Mouse (Mus musculus): ENCODE results near the gene Poc1a.

Poc1a gene

GRCm38 (mm10) chr9:106339730-106340129, 58.9 kb downstream of the Poc1a start:
- DNase-seq: no peak

- DNase-seq: no peak
These were observed 59.8 kb downstream of the Poc1a start for GRCm38 (mm10) chr9:106340501-106341312.

- no peak for DNase-seq
These were observed 60.4 kb downstream of the Poc1a start for GRCm38 (mm10) chr9:106341313-106341686.

- no peak for DNase-seq
These were observed 61.7 kb downstream of the Poc1a start for GRCm38 (mm10) chr9:106342573-106342972.

GRCm38 (mm10) chr9:106345167-106345566, 64.3 kb downstream of the Poc1a start:
- DNase-seq: no peak

GRCm38 (mm10) chr9:106345630-106346029, 64.8 kb downstream of the Poc1a start:
- no peak for DNase-seq

GRCm38 (mm10) chr9:106348281-106348680, 67.4 kb downstream of the Poc1a start:
- no peak for DNase-seq

GRCm38 (mm10) chr9:106349075-106349474, 68.2 kb downstream of the Poc1a start:
- DNase-seq: peak; percentile 43

GRCm38 (mm10) chr9:106351178-106351577, 70.3 kb downstream of the Poc1a start:
- no peak for DNase-seq

- no peak for DNase-seq
These were observed 72.9 kb downstream of the Poc1a start for GRCm38 (mm10) chr9:106353779-106354178.

GRCm38 (mm10) chr9:106354810-106355209, 73.9 kb downstream of the Poc1a start:
- no peak for DNase-seq

GRCm38 (mm10) chr9:106355217-106355974, 74.5 kb downstream of the Poc1a start:
- no peak for DNase-seq

- DNase-seq: no peak
These were observed 75.1 kb downstream of the Poc1a start for GRCm38 (mm10) chr9:106355975-106356286.

- DNase-seq: peak; percentile 37
These were observed 75.5 kb downstream of the Poc1a start for GRCm38 (mm10) chr9:106356323-106356844.

- no peak for DNase-seq
These were observed 76.3 kb downstream of the Poc1a start for GRCm38 (mm10) chr9:106357167-106357566.

GRCm38 (mm10) chr9:106359297-106359696, 78.4 kb downstream of the Poc1a start:
- DNase-seq: no peak

- DNase-seq: no peak
These were observed 80.3 kb downstream of the Poc1a start for GRCm38 (mm10) chr9:106361140-106361539.

- no peak for DNase-seq
These were observed 84.5 kb downstream of the Poc1a start for GRCm38 (mm10) chr9:106365333-106365732.

- no peak for DNase-seq
These were observed 85.3 kb downstream of the Poc1a start for GRCm38 (mm10) chr9:106366188-106366587.

GRCm38 (mm10) chr9:106367001-106367400, 86.1 kb downstream of the Poc1a start:
- no peak for DNase-seq

- DNase-seq: peak; percentile 98
These were observed 86.8 kb downstream of the Poc1a start for GRCm38 (mm10) chr9:106367592-106368111.

GRCm38 (mm10) chr9:106368112-106368717, 87.4 kb downstream of the Poc1a start, which contains the start of gene Dusp7:
Gene Dusp7 (plus strand): TSS chr9:106368632.
- DNase-seq: peak; percentile 86

- DNase-seq: peak; percentile 65
These were observed 88.1 kb downstream of the Poc1a start for GRCm38 (mm10) chr9:106368831-106369501.

Data from liver (tissue).